Mouse (Mus musculus) testis, adult 2 months (tissue): Measurements from ENCODE around the gene Rbm20.

Experiments
- CTCF ChIP-seq: fragments of 200-500 bp; IDR thresholded peaks from 2 replicates; pipeline ENCODE4 v1.5.1; 2012; ENCODE audit warnings: low read depth, mild to moderate bottlenecking, inconsistent platforms, low read length, moderate library complexity; ENCODE audit not compliant: control insufficient read depth, insufficient read depth, insufficient replicate concordance
- POLR2A ChIP-seq: fragments of 200-500 bp; IDR thresholded peaks from 2 replicates; pipeline ENCODE4 v1.6.1; 2012; ENCODE audit warnings: low read depth, mild to moderate bottlenecking, inconsistent platforms, low read length, moderate library complexity; ENCODE audit not compliant: control insufficient read depth

DNA sequence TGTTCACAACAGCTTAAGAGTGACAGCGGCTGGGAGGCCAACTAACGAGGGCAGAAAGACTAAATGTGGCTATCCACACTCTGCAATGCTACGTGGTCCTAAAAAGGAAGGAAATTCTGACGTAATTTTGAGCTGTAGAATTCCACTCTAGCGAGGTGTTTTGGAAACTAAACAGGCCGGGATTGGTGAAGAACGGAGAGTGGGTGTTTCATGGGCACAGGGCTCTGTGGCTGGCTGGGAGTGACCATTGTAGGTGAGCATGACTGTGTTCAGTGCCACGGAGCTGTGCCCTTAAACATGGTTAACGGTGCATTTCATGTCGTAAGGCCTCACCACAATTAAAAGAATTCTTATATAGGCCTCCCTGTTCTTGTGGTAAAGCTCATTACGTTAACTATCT lies 139.1 kb downstream of the Rbm20 start:
- TF ChIP-seq POLR2A (no peak), CTCF (no peak)
